Mouse (Mus musculus): Measurements from ENCODE around the gene Rnf224. TPM values are rescaled to one million over a fixed set of nuclear protein-coding genes. Genes with fewer than 3 reads are reported as not detected.
A peak's percentile ranks its signal among the peaks of the same experiment; 100 is the strongest.

Rnf224 gene
- total and polyA plus RNA-seq, 3 experiments = 0.10 TPM; not detected in 2

GRCm38 (mm10) chr2:25234551-25235220 lies 1.9 kb downstream of the Rnf224 start:
- H3K9me3 ChIP-seq (replicated peaks; ENCODE audit: insufficient read depth, low read length) = no peaks in the 10 kb centered on the region
- H3K9ac ChIP-seq (ENCODE audit: control insufficient read depth, low read depth, low read length, poor library complexity, severe bottlenecking) = no peak overlapping the region
- no peaks in the 10 kb centered on the region for H3K79me2 ChIP-seq (ENCODE audit: control insufficient read depth, insufficient read depth, low read length, poor library complexity)
- H3K4me3 ChIP-seq (ENCODE audit: control insufficient read depth in 1 of 2, insufficient read depth in 1 of 2, low read depth in 2 of 2, low read length in 2 of 2) = no peak overlapping the region
- no peaks in the 10 kb centered on the region for H3K27me3 ChIP-seq (ENCODE audit: control insufficient read depth in 1 of 2, insufficient read depth in 2 of 2, low read length in 2 of 2)
- H3K27ac ChIP-seq (ENCODE audit: control insufficient read depth, low read depth, low read length) = no peak overlapping the region
- H3K4me1 ChIP-seq (ENCODE audit: control insufficient read depth in 1 of 2, insufficient read depth in 2 of 2, low read length in 2 of 2) = peaks cover 6 to 26% of the 10 kb centered on the region in 2 experiments
- H3K36me3 ChIP-seq (ENCODE audit: control insufficient read depth in 1 of 2, insufficient read depth in 2 of 2, low read length in 2 of 2) = peaks cover 0 to 6% of the 10 kb centered on the region in 2 experiments; a peak in 2 of 4 replicates
- TF ChIP-seq GABPA (IDR thresholded peaks at IDR 0.05; ENCODE audit: low read depth, low read length) (no peak), BHLHE40 (IDR thresholded peaks at IDR 0.05; ENCODE audit: borderline replicate concordance, low read depth, low read length) (no peak), UBTF (IDR thresholded peaks at IDR 0.05; ENCODE audit: borderline replicate concordance, insufficient read depth, low read depth, low read length) (no peak), CHD2 (IDR thresholded peaks at IDR 0.05; ENCODE audit: low read length) (no peak), MYC (IDR thresholded peaks at IDR 0.05; ENCODE audit: low read depth, low read length) (no peak), TAL1 (IDR thresholded peaks at IDR 0.05; ENCODE audit: low read length) (no peak), RAD21 (IDR thresholded peaks at IDR 0.05; ENCODE audit: low read depth, low read length) (no peak), ELF1 (IDR thresholded peaks at IDR 0.05; ENCODE audit: low read depth, low read length) (no peak), POLR2A (IDR thresholded peaks at IDR 0.05; ENCODE audit: control insufficient read depth in 1 of 2, insufficient read depth in 1 of 2, low read depth in 1 of 2, low read length in 2 of 2, poor library complexity in 1 of 2) (no peak), ETS1 (IDR thresholded peaks at IDR 0.05; ENCODE audit: low read depth, low read length) (no peak), CTCF (IDR thresholded peaks at IDR 0.05 in 2 of 3, conservative IDR thresholded peaks at IDR 0.05 in 1 of 3; ENCODE audit: control insufficient read depth in 1 of 3, insufficient read depth in 1 of 3, low read depth in 2 of 3, low read length in 3 of 3, poor library complexity in 1 of 3, severe bottlenecking in 1 of 3) (no peak), CHD1 (IDR thresholded peaks at IDR 0.05; ENCODE audit: low read depth, low read length) (no peak), SIN3A (IDR thresholded peaks at IDR 0.05; ENCODE audit: low read length) (no peak), E2F4 (IDR thresholded peaks at IDR 0.05; ENCODE audit: borderline replicate concordance, low read depth, low read length) (no peak), SMC3 (IDR thresholded peaks at IDR 0.05; ENCODE audit: low read depth, low read length) (no peak), ZKSCAN1 (IDR thresholded peaks at IDR 0.05; ENCODE audit: low read depth, low read length) (no peak), TBP (IDR thresholded peaks at IDR 0.05; ENCODE audit: low read depth, low read length) (no peak), MYB (IDR thresholded peaks at IDR 0.05; ENCODE audit: low read depth, low read length) (no peak), ZMIZ1 (IDR thresholded peaks at IDR 0.05; ENCODE audit: low read depth, low read length) (no peak)
- no peak for DNase-seq (ENCODE audit: low read depth, low spot score)

DNA sequence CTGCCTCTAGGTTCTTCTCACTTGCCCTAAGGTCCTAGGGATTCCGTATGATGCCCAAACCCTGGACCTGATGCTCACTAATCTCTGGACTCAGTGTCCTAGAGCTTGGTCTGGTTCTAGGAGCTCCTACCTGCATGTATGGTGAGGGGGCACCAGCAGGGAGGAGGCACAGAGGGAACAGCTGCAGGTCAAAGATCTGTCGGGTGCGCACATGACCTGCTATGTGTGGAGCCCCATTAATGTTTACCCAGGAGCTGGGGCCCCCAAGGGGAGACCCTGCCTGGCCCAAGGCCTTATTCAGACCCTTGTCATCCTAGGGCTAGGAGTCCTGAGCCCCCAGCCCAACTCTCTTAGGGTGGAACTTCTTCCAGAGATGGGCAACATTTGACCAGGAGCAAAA lies 2.5 kb downstream of the Rnf224 start, which contains the start of gene Slc34a3:
TSS of gene Slc34a3 (minus strand) at position 315 of the 400 bp plus-strand sequence.
- no peak for TF ChIP-seq MXI1 (IDR thresholded peaks at IDR 0.05; ENCODE audit: low read depth, low read length)
- no peak for TF ChIP-seq ZC3H11A (IDR thresholded peaks at IDR 0.05; ENCODE audit: low read depth, low read length)
- TF ChIP-seq SMC3 (IDR thresholded peaks at IDR 0.05; ENCODE audit: low read depth, low read length) = no peak
- TF ChIP-seq ELF1 (IDR thresholded peaks at IDR 0.05; ENCODE audit: low read depth, low read length) = no peak
- no peak for TF ChIP-seq ZMIZ1 (IDR thresholded peaks at IDR 0.05; ENCODE audit: low read depth, low read length)
- Histone ChIP-seq H3K4me3 (ENCODE audit: control insufficient read depth in 1 of 2, insufficient read depth in 1 of 2, low read depth in 2 of 2, low read length in 2 of 2) (0 out of 4 replicates have a peak within 1 kb of the TSS, but pooled peaks of 1 of the 2 experiments have one; percentile 19), H3K9me3 (replicated peaks; ENCODE audit: insufficient read depth, low read length) (no peaks in the 10 kb centered on the region), H3K36me3 (ENCODE audit: control insufficient read depth in 1 of 2, insufficient read depth in 2 of 2, low read length in 2 of 2) (peaks cover 0 to 6% of the 10 kb centered on the region in 2 experiments; a peak in 2 of 4 replicates), H3K79me2 (ENCODE audit: control insufficient read depth, insufficient read depth, low read length, poor library complexity) (no peaks in the 10 kb centered on the region), H3K27me3 (ENCODE audit: control insufficient read depth in 1 of 2, insufficient read depth in 2 of 2, low read length in 2 of 2) (no peaks in the 10 kb centered on the region), H3K27ac (ENCODE audit: control insufficient read depth, low read depth, low read length) (no peak within 1 kb of the TSS), H3K4me1 (ENCODE audit: control insufficient read depth in 1 of 2, insufficient read depth in 2 of 2, low read length in 2 of 2) (peaks cover 6 to 29% of the 10 kb centered on the region in 2 experiments), H3K9ac (ENCODE audit: control insufficient read depth, low read depth, low read length, poor library complexity, severe bottlenecking) (no peak within 1 kb of the TSS)
- no peak for DNase-seq (ENCODE audit: low read depth, low spot score)
